Mouse (Mus musculus) stomach, embryonic 16.5 days (tissue): Measurements from ENCODE around the gene Cdkn2a. TPM values are rescaled to one million over a fixed set of nuclear protein-coding genes. Genes with fewer than 3 reads are reported as not detected.

Source experiments
- ATAC-seq: fragments of 200-750 bp; cut with Nextera tagmentation; 2 replicates; pipeline ENCODE4 v1.8.0; 2017; ENCODE audit warnings: moderate number of reproducible peaks, moderate TSS enrichment; ENCODE audit not compliant: insufficient read depth, low FRiP score
- H3K27ac ChIP-seq: fragments of 300-500 bp; sonication (generic); 2 replicates; pipeline ENCODE4 v1.5.1; 2014; ENCODE audit warnings: low read length
- H3K27me3 ChIP-seq: fragments of 300-500 bp; sonication (generic); 2 replicates; pipeline ENCODE4 v1.6.1; 2014; ENCODE audit warnings: low read length, control low read depth, mixed read lengths; ENCODE audit not compliant: control insufficient read depth, insufficient read depth
- H3K36me3 ChIP-seq: fragments of 300-500 bp; sonication (generic); 2 replicates; pipeline ENCODE4 v1.6.1; 2014; ENCODE audit warnings: low read length; ENCODE audit not compliant: control insufficient read depth, insufficient read depth
- H3K4me1 ChIP-seq: fragments of 300-500 bp; sonication (generic); 2 replicates; pipeline ENCODE4 v1.6.1; 2014; ENCODE audit warnings: low read length, control low read depth, mixed read lengths; ENCODE audit not compliant: control insufficient read depth, insufficient read depth
- H3K4me2 ChIP-seq: fragments of 300-500 bp; sonication (generic); 2 replicates; pipeline ENCODE4 v1.6.1; 2014; ENCODE audit warnings: low read depth, low read length, mixed read lengths
- H3K4me3 ChIP-seq: fragments of 300-500 bp; sonication (generic); replicated peaks from 2 replicates; pipeline ENCODE4 v1.5.1; 2014; ENCODE audit warnings: mild to moderate bottlenecking, low read length
- H3K9ac ChIP-seq: fragments of 300-500 bp; sonication (generic); 2 replicates; pipeline ENCODE4 v1.6.1; 2014; ENCODE audit warnings: low read length
- H3K9me3 ChIP-seq: fragments of 300-500 bp; sonication (generic); replicated peaks from 2 replicates; pipeline ENCODE4 v1.6.1; 2016; ENCODE audit warnings: low read length, control low read depth; ENCODE audit not compliant: control insufficient read depth
- WGBS: fragments of 180-500 bp; shearing (Covaris S2); extraction: QIAGEN DNeasy Blood & Tissue Kit; methylation state at CpG from one replicate; pipeline ENCODE4 v1.1.7; 2014; 5-methylcytosine and 5-hydroxymethylcytosine counted together
- polyA plus RNA-seq: library from polyadenylated mRNA; unstranded; fragments of >200 nt; fragmentation: Nextera tagmentation; extraction: Ambion mirVana; gene quantifications from 2 replicates; pipeline ENCODE4 v1.2.1, GENCODE M21; 2015

The Cdkn2a gene
- not detected in 2 replicates for polyA plus RNA-seq

DNA sequence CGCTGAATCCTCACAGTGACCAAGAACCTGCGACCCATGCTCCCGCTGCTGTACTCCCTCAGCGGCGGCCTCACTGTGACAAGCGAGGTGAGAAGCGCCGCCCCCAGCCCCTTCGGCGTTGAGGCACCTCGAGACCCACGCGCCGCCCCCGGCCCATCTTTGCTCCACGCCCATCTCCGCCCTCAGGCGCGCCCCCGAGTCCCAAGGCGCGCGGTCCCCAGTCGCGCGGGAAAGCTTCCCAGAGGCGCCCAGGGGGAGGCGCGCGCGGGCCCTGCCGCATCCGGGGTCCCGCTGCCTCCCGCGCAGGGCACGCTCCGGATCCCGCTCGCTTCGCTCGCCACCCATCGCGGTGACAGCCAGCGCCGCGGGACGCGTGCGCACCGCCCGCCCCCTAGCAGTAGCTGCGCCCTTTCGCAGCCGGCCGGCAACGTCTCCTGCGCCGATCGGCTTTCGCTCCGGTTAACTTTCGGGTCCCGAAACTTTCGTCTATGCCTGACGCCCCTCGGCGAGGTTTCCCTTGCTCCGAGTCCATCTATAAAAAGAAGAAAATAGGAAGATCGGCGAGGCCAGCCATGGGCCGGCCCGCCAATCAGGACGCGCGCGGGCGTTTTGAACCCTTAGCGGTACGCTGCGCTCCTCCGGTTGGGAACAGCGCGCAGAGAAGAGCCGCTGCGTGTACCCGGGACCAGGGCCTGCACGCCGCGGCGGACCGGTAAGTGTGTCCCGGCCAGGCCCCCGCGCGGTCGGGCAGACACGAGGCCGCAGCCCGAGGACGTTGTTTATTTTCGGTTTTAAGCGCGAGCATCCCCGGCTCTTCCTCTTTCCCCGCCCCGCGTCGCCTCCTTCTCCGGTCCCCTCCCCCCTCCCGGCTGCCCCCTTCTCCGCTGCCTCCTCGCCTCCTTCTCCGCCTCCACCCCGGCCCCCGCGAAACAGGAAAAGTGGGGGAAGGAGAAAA is at the start of gene Cdkn2a:
Gene Cdkn2a, minus strand, starts transcription at position 168 of the 955 bp plus-strand sequence.
- Histone ChIP-seq H3K9ac (peak within 1 kb of the TSS; percentile 65), H3K4me1 (peaks cover 4% of the 10 kb centered on the region; the same call in 1 of the 2 replicates), H3K27ac (no peak within 1 kb of the TSS), H3K36me3 (no peaks in the 10 kb centered on the region), H3K9me3 (no peaks in the 10 kb centered on the region), H3K4me3 (peak within 1 kb of the TSS; percentile 75), H3K4me2 (peak within 1 kb of the TSS; percentile 79), H3K27me3 (peaks cover 81% of the 10 kb centered on the region)
- ATAC-seq: peak; percentile 82
- under 1% methylated on average over 111 of the region's 117 CpGs for WGBS

DNA sequence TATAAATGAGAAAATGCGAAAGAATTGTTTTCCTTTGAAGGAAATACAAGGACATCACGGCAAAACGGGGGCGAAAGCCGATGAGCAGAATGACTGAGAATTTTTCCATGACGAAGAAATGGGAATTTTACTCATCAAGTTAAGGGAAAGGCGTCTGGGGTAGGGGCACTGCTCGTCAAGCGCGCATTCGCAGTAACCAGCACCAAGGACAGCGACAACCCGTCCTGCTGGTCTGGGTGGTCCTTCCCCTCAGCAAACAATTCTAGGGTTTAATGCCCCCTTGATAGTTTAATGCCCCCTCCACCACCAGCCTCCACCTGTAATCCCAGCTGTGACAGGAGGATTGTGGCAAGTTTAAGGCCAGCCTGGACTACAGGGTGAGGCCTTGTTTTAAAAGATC is 19.0 kb upstream of the Cdkn2a start:
- ATAC-seq: no peak
- Histone ChIP-seq H3K9me3 (no peaks in the 10 kb centered on the region), H3K27me3 (peaks cover 30% of the 10 kb centered on the region), H3K9ac (no peak overlapping the region), H3K4me3 (no peak overlapping the region), H3K4me1 (peaks cover 2% of the 10 kb centered on the region; the same call in 1 of the 2 replicates), H3K27ac (no peak overlapping the region), H3K4me2 (no peak overlapping the region), H3K36me3 (no peaks in the 10 kb centered on the region)
- 11% methylated on average over 13 of the region's 13 CpGs for WGBS

GRCm38 (mm10) chr4:89310491-89311254 is 16.2 kb upstream of the Cdkn2a start, which contains the start of gene Cdkn2b:
TSS of gene Cdkn2b (minus strand) at chr4:89311039.
- Histone ChIP-seq H3K4me3 (peak within 1 kb of the TSS; percentile 62), H3K4me2 (peak within 1 kb of the TSS; percentile 80), H3K4me1 (peaks cover 2% of the 10 kb centered on the region; the same call in 1 of the 2 replicates), H3K36me3 (no peaks in the 10 kb centered on the region), H3K9ac (peak within 1 kb of the TSS; percentile 69), H3K27me3 (peaks cover 57% of the 10 kb centered on the region), H3K9me3 (no peaks in the 10 kb centered on the region), H3K27ac (peak within 1 kb of the TSS; percentile 58; the same call in 1 of the 2 replicates)
- ATAC-seq: peak; percentile 94
- under 1% methylated on average over 61 of the region's 61 CpGs for WGBS

DNA sequence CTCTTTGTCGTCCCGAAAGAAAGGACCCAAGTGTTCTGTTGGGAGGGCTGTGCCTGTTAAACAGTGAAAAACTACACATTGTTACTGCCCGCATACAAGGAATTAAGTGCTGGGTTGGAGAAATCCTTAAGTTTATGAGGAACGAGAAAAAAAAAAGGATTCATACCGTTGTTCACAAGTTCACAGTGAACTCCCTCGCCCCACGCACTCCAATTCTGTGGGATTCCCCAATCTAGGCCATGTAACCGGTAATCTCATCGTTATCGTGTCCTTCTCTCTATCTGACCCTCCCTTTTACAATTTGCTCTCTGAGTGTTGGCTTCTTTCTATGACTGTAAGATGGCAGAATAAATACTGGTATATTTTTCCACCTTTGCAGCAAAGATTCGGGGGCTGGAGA is 15.5 kb upstream of the Cdkn2a start:
- no peaks in the 10 kb centered on the region for H3K9me3 ChIP-seq
- H3K4me1 ChIP-seq: peaks cover 2% of the 10 kb centered on the region; the same call in 1 of the 2 replicates
- no peaks in the 10 kb centered on the region for H3K36me3 ChIP-seq
- peaks cover 62% of the 10 kb centered on the region for H3K27me3 ChIP-seq
- peak overlapping the region; percentile 69; the same call in 1 of the 2 replicates for H3K9ac ChIP-seq
- H3K4me2 ChIP-seq: peak overlapping the region; percentile 80
- ATAC-seq: no peak
- H3K4me3 ChIP-seq: peak overlapping the region; percentile 62
- no peak overlapping the region for H3K27ac ChIP-seq
- 5% methylated on average over 11 of the region's 11 CpGs for WGBS

DNA sequence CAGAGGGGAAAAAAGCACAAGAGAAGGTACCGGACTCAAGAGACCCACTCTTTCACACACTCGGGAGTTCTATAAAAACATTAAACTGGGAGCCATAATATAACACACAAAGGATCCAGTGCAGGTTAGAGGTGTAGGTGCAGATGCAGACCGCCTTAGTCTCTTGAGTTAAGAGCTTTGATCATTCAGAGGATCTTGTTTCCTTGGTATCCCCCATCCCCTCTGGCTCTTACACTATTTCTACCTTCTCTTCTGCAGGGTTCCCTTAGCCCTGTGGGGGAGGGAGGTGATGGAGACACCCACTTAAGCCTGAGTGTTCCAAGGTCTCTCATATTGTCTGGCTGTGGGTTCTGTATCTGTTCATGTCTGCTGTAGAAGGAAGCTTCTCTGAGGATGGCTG is 13.5 kb upstream of the Cdkn2a start:
- Histone ChIP-seq H3K9me3 (no peaks in the 10 kb centered on the region), H3K27ac (no peak overlapping the region), H3K4me2 (no peak overlapping the region), H3K36me3 (no peaks in the 10 kb centered on the region), H3K27me3 (peaks cover 73% of the 10 kb centered on the region), H3K9ac (no peak overlapping the region), H3K4me1 (peaks cover 2% of the 10 kb centered on the region; the same call in 1 of the 2 replicates), H3K4me3 (no peak overlapping the region)
- no peak for ATAC-seq
- WGBS: 26% methylated on average over 3 of the region's 3 CpGs

DNA sequence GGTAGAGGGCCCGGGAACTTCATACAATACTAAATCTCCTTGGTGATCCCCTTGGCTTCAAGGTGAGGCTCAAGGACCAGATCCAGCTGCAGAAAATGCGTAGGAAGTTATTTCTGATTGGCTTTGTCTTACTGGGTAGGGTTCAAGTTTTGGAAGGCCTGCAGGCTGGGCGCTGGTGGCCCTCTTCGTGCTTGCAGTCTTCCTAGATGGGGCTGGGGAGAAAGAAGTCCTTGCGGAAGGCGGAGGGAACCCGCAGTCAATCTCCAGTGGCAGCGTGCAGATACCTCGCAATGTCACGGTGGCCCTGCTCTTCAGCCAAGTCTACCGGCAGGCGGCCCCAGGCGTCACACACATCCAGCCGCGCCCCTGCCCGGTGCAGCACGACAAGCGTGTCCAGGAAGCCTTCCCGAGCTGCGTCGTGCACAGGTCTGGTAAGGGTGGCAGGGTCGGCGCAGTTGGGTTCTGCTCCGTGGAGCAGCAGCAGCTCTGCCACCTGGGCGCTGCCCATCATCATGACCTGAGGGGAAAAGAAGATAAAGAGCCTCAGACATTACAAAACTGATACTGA is 12.4 kb upstream of the Cdkn2a start:
- Histone ChIP-seq H3K27ac (no peak overlapping the region), H3K36me3 (no peaks in the 10 kb centered on the region), H3K9me3 (no peaks in the 10 kb centered on the region), H3K4me3 (no peak overlapping the region), H3K9ac (no peak overlapping the region), H3K4me2 (no peak overlapping the region), H3K27me3 (peaks cover 76% of the 10 kb centered on the region), H3K4me1 (peaks cover 2% of the 10 kb centered on the region; the same call in 1 of the 2 replicates)
- ATAC-seq: no peak
- WGBS: 4% methylated on average over 25 of the region's 25 CpGs

- ATAC-seq: no peak
- no peak overlapping the region for H3K4me3 ChIP-seq
- H3K4me2 ChIP-seq: no peak overlapping the region
- H3K27ac ChIP-seq: no peak overlapping the region
- H3K27me3 ChIP-seq: peaks cover 75% of the 10 kb centered on the region
- peaks cover 2% of the 10 kb centered on the region; the same call in 1 of the 2 replicates for H3K4me1 ChIP-seq
- no peak overlapping the region for H3K9ac ChIP-seq
- H3K36me3 ChIP-seq: no peaks in the 10 kb centered on the region
- no peaks in the 10 kb centered on the region for H3K9me3 ChIP-seq
- 16% methylated on average over 3 of the region's 3 CpGs for WGBS
Observed at GRCm38 (mm10) chr4:89305691-89306090, 11.2 kb upstream of the Cdkn2a start.

DNA sequence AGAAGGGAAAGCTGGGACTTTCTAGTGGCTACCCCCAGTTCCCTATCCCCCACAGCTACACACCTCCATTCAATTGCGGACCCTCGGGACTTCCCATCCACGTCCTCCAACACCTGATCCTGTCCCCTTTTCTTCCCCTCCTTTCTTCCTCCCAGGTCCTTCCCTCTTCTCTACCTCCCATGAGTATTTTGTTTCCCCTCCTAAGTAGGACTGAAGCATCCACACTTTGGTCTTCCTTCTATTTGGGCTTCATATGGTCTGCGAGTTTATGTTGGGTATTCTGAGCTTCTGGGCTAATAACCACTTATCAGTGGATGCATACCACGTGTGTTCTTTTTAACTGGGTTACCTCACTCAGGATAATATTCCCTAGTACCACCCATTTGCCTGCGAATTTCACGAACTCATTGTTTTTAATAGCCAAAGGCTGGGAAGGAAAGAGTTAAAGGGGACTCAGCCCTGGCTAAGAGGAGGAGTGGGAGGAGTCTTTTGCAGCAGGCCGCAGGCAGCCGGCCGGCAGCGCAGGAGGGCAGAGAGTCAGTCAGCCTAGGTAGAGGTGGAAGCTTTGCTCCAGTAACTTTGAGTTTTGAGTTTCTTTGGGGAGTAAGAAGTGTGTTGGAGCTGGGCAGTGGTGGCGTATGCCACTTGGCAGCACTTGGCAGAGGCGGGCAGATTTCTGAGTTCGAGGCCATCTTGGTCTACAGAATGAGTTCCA is 9.0 kb upstream of the Cdkn2a start:
- H3K36me3 ChIP-seq: no peaks in the 10 kb centered on the region
- no peak overlapping the region for H3K9ac ChIP-seq
- H3K9me3 ChIP-seq: no peaks in the 10 kb centered on the region
- peak overlapping the region; percentile 24; the same call in 1 of the 2 replicates for H3K4me2 ChIP-seq
- H3K27ac ChIP-seq: no peak overlapping the region
- H3K4me3 ChIP-seq: no peak overlapping the region
- under 1% methylated on average over 14 of the region's 14 CpGs for WGBS
- H3K27me3 ChIP-seq: peaks cover 76% of the 10 kb centered on the region
- H3K4me1 ChIP-seq: no peaks in the 10 kb centered on the region
- ATAC-seq: no peak
